Comparison of ENCODE assay signal across 15 mouse cellular contexts in the genomic region with DNA sequence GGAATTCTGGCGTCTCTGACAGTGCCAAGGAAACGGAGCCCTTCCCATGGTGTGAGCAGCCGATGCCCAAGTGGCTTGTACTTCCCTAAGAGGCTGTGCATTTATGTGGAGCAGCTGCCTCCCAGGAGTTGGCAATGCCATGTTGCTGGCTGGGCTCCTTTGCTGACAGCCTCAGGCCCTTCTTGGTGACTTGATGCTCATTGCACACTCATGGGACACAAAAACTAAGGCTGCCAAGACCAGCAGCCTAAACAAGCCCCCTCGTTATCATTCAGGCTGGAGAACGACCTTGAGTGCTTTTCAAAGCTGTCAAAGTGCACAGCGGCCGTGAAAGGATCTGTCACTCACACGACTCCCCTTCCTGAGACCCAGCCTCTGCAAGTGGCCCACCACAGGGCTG. TPM values are rescaled to one million over a fixed set of nuclear protein-coding genes. Genes with fewer than 3 reads are reported as not detected.
DNase-seq lines count a peak whose midpoint lies in the region; ATAC-seq and TF ChIP-seq lines count a peak whose summit lies in the region.
"Had no signal": no experiment of that assay in that cellular context is flagged by ENCODE, and none has a peak within 500 bp of the region (broad histone marks: within the 10 kb centered on the region; RNA-seq: fewer than 3 reads in every experiment).

No protein-coding gene starts in this region.

- H3K4me1 ChIP-seq in hindbrain, postnatal 0 days (ENCODE audit: insufficient read depth, low read length), result peaks cover 7% of the 10 kb centered on the region
- H3K4me1 ChIP-seq in neural tube, embryonic 15.5 days, result peaks cover 35% of the 10 kb centered on the region

- 17% methylated on average over 8 of the region's 8 CpGs for WGBS in hindbrain, postnatal 0 days
- WGBS in neural tube, embryonic 15.5 days, result 29% methylated on average over 8 of the region's 8 CpGs

- H3K4me2 ChIP-seq in hindbrain, postnatal 0 days (ENCODE audit: low read depth, low read length), result no peak overlapping the region
- H3K4me2 ChIP-seq in neural tube, embryonic 15.5 days, result no peak overlapping the region
- H3K4me2 ChIP-seq: heart, embryonic 13.5 days; limb, embryonic 15.5 days; lung, embryonic 14.5 days had no signal

- no peak overlapping the region for H3K4me3 ChIP-seq in hindbrain, postnatal 0 days (ENCODE audit: low read length)
- no peak overlapping the region for H3K4me3 ChIP-seq in neural tube, embryonic 15.5 days (replicated peaks)
- H3K4me3 ChIP-seq: heart, embryonic 13.5 days; limb, embryonic 15.5 days had no signal

- H3K9ac ChIP-seq in hindbrain, postnatal 0 days (replicated peaks; ENCODE audit: low read length), result no peak overlapping the region
- no peak overlapping the region for H3K9ac ChIP-seq in neural tube, embryonic 15.5 days (replicated peaks)
- H3K9ac ChIP-seq: heart, embryonic 13.5 days; limb, embryonic 15.5 days; lung, embryonic 14.5 days had no signal

- H3K9me3 ChIP-seq in hindbrain, postnatal 0 days (ENCODE audit: low read length), result no peaks in the 10 kb centered on the region
- no peaks in the 10 kb centered on the region for H3K9me3 ChIP-seq in neural tube, embryonic 15.5 days (replicated peaks)
- H3K9me3 ChIP-seq: heart, embryonic 13.5 days; limb, embryonic 15.5 days had no signal

- no peaks in the 10 kb centered on the region for H3K27me3 ChIP-seq in hindbrain, postnatal 0 days (ENCODE audit: insufficient read depth, low read length)
- no peaks in the 10 kb centered on the region for H3K27me3 ChIP-seq in neural tube, embryonic 15.5 days (replicated peaks)

- no peak for TF ChIP-seq CTCF in hindbrain, postnatal 0 days (IDR thresholded peaks at IDR 0.05; ENCODE audit: low read depth)

- ATAC-seq in hindbrain, postnatal 0 days, result peak; percentile 77
- ATAC-seq in neural tube, embryonic 15.5 days (ENCODE audit: low FRiP score), result peak; percentile 10; the same call in 1 of the 2 replicates

- H3K36me3 ChIP-seq in hindbrain, postnatal 0 days (ENCODE audit: insufficient read depth, low read length), result no peaks in the 10 kb centered on the region
- H3K36me3 ChIP-seq in neural tube, embryonic 15.5 days, result no peaks in the 10 kb centered on the region
- H3K36me3 ChIP-seq: heart, embryonic 13.5 days; limb, embryonic 15.5 days had no signal

- peak; percentile 78 to 86 for DNase-seq in cerebellum, postnatal 10 days
- no peak for DNase-seq in cerebellum, adult 18-20 months
- peak; percentile 46 for DNase-seq in right cerebral cortex, postnatal 4 days
- no peak for DNase-seq in right cerebral cortex, adult 2 months (ENCODE audit: low spot score in 2 of 2)
- peak; percentile 91 for DNase-seq in hindbrain, postnatal 0 days (ENCODE audit: low spot score)
- DNase-seq in thymus, postnatal 25 days, result no peak
- DNase-seq in adrenal gland, adult 8-10 months, result no peak
- DNase-seq: adrenal gland, postnatal 36 days; kidney, postnatal 14 days; lung, embryonic 14.5 days; thymus, postnatal 4 days had no signal

- H3K27ac ChIP-seq in hindbrain, postnatal 0 days, result peak overlapping the region; percentile 67
- H3K27ac ChIP-seq in neural tube, embryonic 15.5 days (replicated peaks), result peak overlapping the region; percentile 63; the same call in 1 of the 2 replicates
- H3K27ac ChIP-seq: heart, embryonic 13.5 days; limb, embryonic 15.5 days had no signal

RNA-seq across cellular contexts. Expression of gene Enho, which starts 28.0 kb away (rescaled TPM):
- 179 and 205 TPM in 2 replicates for total RNA-seq in hindbrain, postnatal 0 days (2014; rRNA removed)
- 139 and 141 TPM in 2 replicates for polyA plus RNA-seq in hindbrain, postnatal 0 days (2015; fragmentation: Nextera tagmentation; extraction: Ambion mirVana)
- polyA plus RNA-seq in neural tube, embryonic 15.5 days (2015; fragmentation: Nextera tagmentation; extraction: Ambion mirVana), result 89.8 and 111 TPM in 2 replicates
- total RNA-seq in adrenal gland, adult 8-10 months (2022), result 1 to 10 TPM; 3.8 to 5.6 (median 4.9) TPM
- total RNA-seq: megakaryocyte-erythroid progenitor cell, adult 5-6 weeks had no signal

RNA-seq across cellular contexts. Expression of gene Dnaic1, which starts 42.6 kb away (rescaled TPM):
- total RNA-seq in hindbrain, postnatal 0 days (2014; rRNA removed), result 3.6 and 4.5 TPM in 2 replicates
- 3.0 and 4.8 TPM in 2 replicates for polyA plus RNA-seq in hindbrain, postnatal 0 days (2015; fragmentation: Nextera tagmentation; extraction: Ambion mirVana)
- 2.1 and 2.5 TPM in 2 replicates for polyA plus RNA-seq in neural tube, embryonic 15.5 days (2015; fragmentation: Nextera tagmentation; extraction: Ambion mirVana)
- under 1 TPM in 3 of 4 experiments, not detected in 1; 0.49 to 0.94 (median 0.86) TPM for total RNA-seq in adrenal gland, adult 8-10 months (2022)
- total RNA-seq: adrenal gland, postnatal 36 days; megakaryocyte-erythroid progenitor cell, adult 5-6 weeks had no signal

RNA-seq across cellular contexts. Expression of gene Fam219a, which starts 42.8 kb away (rescaled TPM):
- 136 and 193 TPM in 2 replicates for total RNA-seq in hindbrain, postnatal 0 days (2014; rRNA removed)
- 17.7 and 21.2 TPM in 2 replicates for polyA plus RNA-seq in hindbrain, postnatal 0 days (2015; fragmentation: Nextera tagmentation; extraction: Ambion mirVana)
- 15.2 and 17.9 TPM in 2 replicates for polyA plus RNA-seq in neural tube, embryonic 15.5 days (2015; fragmentation: Nextera tagmentation; extraction: Ambion mirVana)
- 10 to 100 TPM; 21.1 to 33.4 (median 27.0) TPM for total RNA-seq in adrenal gland, adult 8-10 months (2022)

Comparison
In these comparisons a context has a peak if more than half of its experiments do, and no peak if none do; other contexts are left out.
1. DNase-seq: peak in cerebellum, postnatal 10 days (2 of 2), right cerebral cortex, postnatal 4 days (single experiment) and hindbrain, postnatal 0 days (single experiment); none in cerebellum, adult 18-20 months (0 of 2), right cerebral cortex, adult 2 months (0 of 2), thymus, postnatal 25 days (single experiment) and adrenal gland, adult 8-10 months (single experiment).
2. RNA of gene Enho, which starts 28.0 kb away (total RNA-seq): 179 to 205 TPM in hindbrain, postnatal 0 days; 3.8 to 5.6 TPM in adrenal gland, adult 8-10 months; every median in the first group is over 10 times any median in the second.